Mouse (Mus musculus) neural tube, embryonic 11.5 days (tissue): ENCODE measurements around the gene Gnaq. TPM values are rescaled to one million over a fixed set of nuclear protein-coding genes. Genes with fewer than 3 reads are reported as not detected.

Experiments used
- ATAC-seq: fragments of 200-750 bp; cut with Nextera tagmentation; 2 replicates; pipeline ENCODE4 v1.8.0; 2017; ENCODE audit warnings: moderate number of reproducible peaks, mild to moderate bottlenecking, moderate TSS enrichment, moderate library complexity; ENCODE audit not compliant: insufficient read depth, low FRiP score, low TSS enrichment
- DNase-seq: peaks from one replicate; pipeline ENCODE4 v3.0.0-alpha.2; 2015; ENCODE audit warnings: low spot score
- H3K27ac ChIP-seq: fragments of 300-500 bp; sonication (generic); 2 replicates; pipeline ENCODE4 v1.5.1; 2014; ENCODE audit warnings: low read depth, mild to moderate bottlenecking, low read length
- H3K27me3 ChIP-seq: fragments of 300-500 bp; sonication (generic); 2 replicates; pipeline ENCODE4 v1.6.1; 2014; ENCODE audit warnings: mild to moderate bottlenecking, low read length, mixed read lengths; ENCODE audit not compliant: control insufficient read depth, insufficient read depth
- H3K36me3 ChIP-seq: fragments of 300-500 bp; sonication (generic); 2 replicates; pipeline ENCODE4 v1.6.1; 2014; ENCODE audit warnings: mild to moderate bottlenecking, low read length, moderate library complexity, mixed read lengths; ENCODE audit not compliant: control insufficient read depth, insufficient read depth
- H3K4me1 ChIP-seq: fragments of 300-500 bp; sonication (generic); 2 replicates; pipeline ENCODE4 v1.6.1; 2014; ENCODE audit warnings: low read length, mixed read lengths; ENCODE audit not compliant: control insufficient read depth, insufficient read depth
- H3K4me2 ChIP-seq: fragments of 300-500 bp; sonication (generic); 2 replicates; pipeline ENCODE4 v1.6.1; 2014; ENCODE audit warnings: low read depth, mild to moderate bottlenecking, moderate library complexity
- H3K4me3 ChIP-seq: fragments of 300-500 bp; sonication (generic); 2 replicates; pipeline ENCODE4 v1.5.1; 2014; ENCODE audit warnings: low read depth, low read length
- H3K9ac ChIP-seq: fragments of 300-500 bp; sonication (generic); 2 replicates; pipeline ENCODE4 v1.6.1; 2014; ENCODE audit warnings: mild to moderate bottlenecking, low read length
- H3K9me3 ChIP-seq: fragments of 300-500 bp; sonication (generic); 2 replicates; pipeline ENCODE4 v1.6.1; 2016; ENCODE audit warnings: low read length; ENCODE audit not compliant: control insufficient read depth
- WGBS: fragments of 180-500 bp; shearing (Covaris S2); extraction: QIAGEN DNeasy Blood & Tissue Kit; methylation state at CpG from one replicate; pipeline ENCODE4 v1.1.7; 2014; 5-methylcytosine and 5-hydroxymethylcytosine counted together
- polyA plus RNA-seq: library from polyadenylated mRNA; unstranded; fragments of >200 nt; fragmentation: Nextera tagmentation; extraction: Ambion mirVana; gene quantifications from 2 replicates; pipeline ENCODE4 v1.2.1, GENCODE M21; 2014

Gene Gnaq
- polyA plus RNA-seq, 1 experiment from 2014 or later, result 26.5 TPM

DNA sequence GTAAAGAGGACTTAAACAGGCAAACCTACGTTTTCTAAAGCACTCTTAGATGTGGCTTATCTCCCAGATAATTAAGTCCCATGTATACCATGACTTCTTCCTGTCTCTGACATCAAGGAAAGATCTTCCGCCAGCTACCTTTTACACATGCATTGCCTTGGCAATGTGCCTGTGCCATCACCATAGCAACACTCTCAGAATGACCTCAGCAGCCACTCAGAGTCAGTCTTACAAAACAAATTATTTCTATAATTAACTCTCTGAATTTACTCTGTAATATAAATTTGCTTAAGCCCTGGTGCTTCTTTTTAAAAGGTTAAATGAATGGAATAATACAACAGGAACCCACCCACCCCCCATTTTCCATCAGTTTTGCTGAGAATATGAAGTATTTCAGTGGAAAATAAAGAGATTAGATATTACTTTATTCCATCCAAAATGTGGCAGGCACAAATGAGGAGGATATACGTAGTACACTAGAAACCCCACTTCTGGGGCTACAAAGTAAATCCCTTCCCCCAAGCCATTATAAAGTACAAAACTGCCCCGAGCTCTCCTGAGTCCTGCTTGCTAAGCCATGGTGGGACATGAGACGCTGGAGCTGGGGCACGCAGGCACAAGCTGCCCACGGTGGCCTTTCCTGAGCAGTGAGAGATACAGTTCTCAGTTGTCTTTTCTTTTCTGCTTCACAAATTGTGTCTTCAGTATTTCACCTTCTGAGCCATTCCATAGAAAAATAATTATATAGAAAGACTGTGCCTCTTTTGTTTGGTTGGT, 195.6 kb downstream of the Gnaq start:
- Histone ChIP-seq H3K27me3 (no peaks in the 10 kb centered on the region), H3K4me1 (peaks cover 2% of the 10 kb centered on the region; the same call in 1 of the 2 replicates), H3K9me3 (no peaks in the 10 kb centered on the region), H3K9ac (no peak overlapping the region), H3K4me3 (no peak overlapping the region), H3K36me3 (no peaks in the 10 kb centered on the region), H3K27ac (no peak overlapping the region), H3K4me2 (no peak overlapping the region)
- 68% methylated on average over 7 of the region's 7 CpGs for WGBS
- DNase-seq, result no peak
- ATAC-seq, result no peak

DNA sequence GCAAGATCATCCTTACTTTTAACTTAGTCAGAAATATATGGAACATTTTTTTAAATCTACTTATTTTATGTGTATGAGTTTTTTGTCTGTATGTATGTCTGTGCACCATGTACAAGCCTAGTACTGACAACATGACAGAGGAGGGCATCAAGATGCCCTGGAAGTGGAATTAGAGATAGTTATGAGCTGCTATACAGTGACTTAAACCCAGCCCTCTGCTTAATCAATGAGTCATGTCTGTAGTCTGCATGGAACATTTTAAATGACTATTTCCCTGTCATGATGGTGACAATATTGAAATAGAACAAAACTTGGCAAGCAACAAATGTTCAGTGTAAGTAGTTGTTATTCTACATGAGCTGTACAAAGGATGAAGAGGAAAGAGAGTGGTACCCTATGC, 196.4 kb downstream of the Gnaq start:
- Histone ChIP-seq H3K9me3 (no peaks in the 10 kb centered on the region), H3K27ac (no peak overlapping the region), H3K4me2 (no peak overlapping the region), H3K4me3 (no peak overlapping the region), H3K4me1 (peaks cover 2% of the 10 kb centered on the region; the same call in 1 of the 2 replicates), H3K36me3 (no peaks in the 10 kb centered on the region), H3K9ac (no peak overlapping the region), H3K27me3 (no peaks in the 10 kb centered on the region)
- DNase-seq (no peak), ATAC-seq (no peak)

DNA sequence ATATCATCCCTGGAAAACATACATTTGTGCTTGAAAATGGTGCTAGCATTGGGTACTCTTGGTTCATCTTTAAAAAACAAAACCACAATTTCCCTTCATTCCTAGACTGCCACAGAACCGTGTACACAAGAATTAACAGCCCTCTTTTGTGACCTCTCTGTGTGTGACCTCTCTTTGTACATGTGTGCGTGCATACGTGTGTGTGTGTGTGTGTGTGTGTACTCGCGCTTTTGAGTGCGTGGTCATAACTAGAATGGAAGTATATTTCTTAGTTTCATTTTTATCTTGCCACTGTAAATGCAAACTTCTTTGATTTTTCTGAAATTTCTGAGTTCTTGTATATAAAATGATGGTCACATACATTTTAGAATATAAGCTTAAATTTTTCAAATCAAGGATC, 197.0 kb downstream of the Gnaq start:
- no peak overlapping the region for H3K9ac ChIP-seq
- ATAC-seq (no peak), DNase-seq (no peak)
- 94% methylated on average over 6 of the region's 6 CpGs for WGBS
- no peak overlapping the region for H3K4me2 ChIP-seq
- H3K9me3 ChIP-seq, result no peaks in the 10 kb centered on the region
- H3K4me3 ChIP-seq, result no peak overlapping the region
- no peaks in the 10 kb centered on the region for H3K27me3 ChIP-seq
- no peak overlapping the region for H3K27ac ChIP-seq
- peaks cover 2% of the 10 kb centered on the region; the same call in 1 of the 2 replicates for H3K4me1 ChIP-seq
- H3K36me3 ChIP-seq, result no peaks in the 10 kb centered on the region

DNA sequence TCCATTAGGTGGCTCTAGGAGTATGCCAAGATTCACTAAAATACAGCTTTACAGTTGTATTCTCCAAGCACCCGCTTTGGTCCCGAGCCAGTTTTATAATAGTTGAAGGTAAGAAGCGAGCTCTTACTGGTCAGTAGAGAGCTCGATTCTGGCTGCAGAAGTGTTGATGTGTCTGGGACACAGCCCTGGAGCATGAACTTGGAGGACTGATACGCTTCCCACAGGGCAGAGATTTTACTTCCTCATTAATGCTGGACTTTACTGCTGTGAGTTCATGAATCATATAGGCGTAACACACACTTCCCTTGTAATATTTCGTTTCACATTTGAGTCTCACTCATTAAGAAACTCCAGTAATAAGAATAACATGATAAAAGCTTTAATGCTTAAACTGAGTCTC, 197.5 kb downstream of the Gnaq start:
- ATAC-seq, result no peak
- H3K9ac ChIP-seq, result no peak overlapping the region
- H3K27ac ChIP-seq, result no peak overlapping the region
- DNase-seq, result no peak
- no peaks in the 10 kb centered on the region for H3K9me3 ChIP-seq
- H3K4me2 ChIP-seq, result no peak overlapping the region
- no peaks in the 10 kb centered on the region for H3K36me3 ChIP-seq
- 91% methylated on average over 7 of the region's 7 CpGs for WGBS
- H3K4me3 ChIP-seq, result no peak overlapping the region
- H3K27me3 ChIP-seq, result no peaks in the 10 kb centered on the region
- H3K4me1 ChIP-seq, result peaks cover 2% of the 10 kb centered on the region; the same call in 1 of the 2 replicates

DNA sequence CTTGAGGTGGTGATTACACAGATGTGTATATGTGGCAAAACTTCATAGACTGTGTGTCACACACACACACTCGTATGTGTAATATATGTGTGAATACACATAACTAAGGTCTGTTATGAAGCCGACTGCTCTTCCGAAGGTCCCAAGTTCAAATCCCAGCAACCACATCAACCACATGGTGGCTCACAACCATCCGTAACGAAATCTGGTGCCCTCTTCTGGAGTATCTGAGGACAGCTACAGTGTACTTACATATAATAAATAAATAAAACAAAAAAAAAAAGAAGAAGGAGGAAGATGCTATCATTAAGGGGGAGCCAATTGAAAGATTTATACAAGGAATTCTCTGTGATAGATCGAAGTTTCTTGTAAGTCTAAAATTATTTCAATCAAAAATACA, 198.4 kb downstream of the Gnaq start:
- WGBS, result 95% methylated on average over 6 of the region's 6 CpGs
- H3K36me3 ChIP-seq, result no peaks in the 10 kb centered on the region
- no peaks in the 10 kb centered on the region for H3K9me3 ChIP-seq
- H3K27ac ChIP-seq, result no peak overlapping the region
- H3K4me1 ChIP-seq, result no peaks in the 10 kb centered on the region; the same call in 1 of the 2 replicates
- no peak overlapping the region for H3K4me3 ChIP-seq
- no peak overlapping the region for H3K9ac ChIP-seq
- no peak for ATAC-seq
- DNase-seq, result no peak
- no peaks in the 10 kb centered on the region for H3K27me3 ChIP-seq
- H3K4me2 ChIP-seq, result no peak overlapping the region

DNA sequence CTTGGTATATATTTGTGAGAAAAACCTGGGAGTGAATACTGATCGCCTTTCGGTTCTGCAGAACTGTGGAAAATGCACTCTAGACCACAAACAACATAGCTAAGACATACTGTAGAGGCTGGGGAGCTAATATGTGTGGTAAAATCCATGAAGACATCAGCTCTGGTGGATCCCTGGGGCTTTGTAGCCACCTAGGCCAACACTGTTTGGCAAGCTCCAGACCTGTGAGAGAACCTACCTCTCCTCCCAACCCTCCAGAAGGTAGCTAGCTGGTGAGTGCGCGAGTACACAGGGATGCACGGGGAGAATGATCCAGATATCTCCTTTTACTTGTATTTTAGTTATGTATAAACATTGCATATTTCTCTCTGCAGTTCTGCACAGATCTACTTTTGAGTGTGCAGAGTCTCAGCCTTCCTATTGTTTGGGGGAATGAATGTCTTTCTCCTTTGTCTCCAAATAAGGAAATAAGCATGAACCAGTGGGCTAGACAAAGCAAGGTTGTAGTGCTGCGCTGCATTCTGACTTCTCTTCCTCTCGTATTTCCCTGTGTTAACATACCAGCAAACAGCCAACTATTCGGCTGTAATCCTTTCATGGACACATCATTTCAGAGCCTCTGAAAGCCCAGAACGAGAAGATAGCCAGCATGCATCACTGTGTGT, 205.4 kb downstream of the Gnaq start:
- Histone ChIP-seq H3K9ac (no peak overlapping the region), H3K4me2 (no peak overlapping the region), H3K4me3 (no peak overlapping the region), H3K27ac (no peak overlapping the region), H3K27me3 (no peaks in the 10 kb centered on the region), H3K4me1 (no peaks in the 10 kb centered on the region), H3K9me3 (no peaks in the 10 kb centered on the region), H3K36me3 (no peaks in the 10 kb centered on the region)
- ATAC-seq (no peak), DNase-seq (no peak)
- 89% methylated on average over 9 of the region's 9 CpGs for WGBS

DNA sequence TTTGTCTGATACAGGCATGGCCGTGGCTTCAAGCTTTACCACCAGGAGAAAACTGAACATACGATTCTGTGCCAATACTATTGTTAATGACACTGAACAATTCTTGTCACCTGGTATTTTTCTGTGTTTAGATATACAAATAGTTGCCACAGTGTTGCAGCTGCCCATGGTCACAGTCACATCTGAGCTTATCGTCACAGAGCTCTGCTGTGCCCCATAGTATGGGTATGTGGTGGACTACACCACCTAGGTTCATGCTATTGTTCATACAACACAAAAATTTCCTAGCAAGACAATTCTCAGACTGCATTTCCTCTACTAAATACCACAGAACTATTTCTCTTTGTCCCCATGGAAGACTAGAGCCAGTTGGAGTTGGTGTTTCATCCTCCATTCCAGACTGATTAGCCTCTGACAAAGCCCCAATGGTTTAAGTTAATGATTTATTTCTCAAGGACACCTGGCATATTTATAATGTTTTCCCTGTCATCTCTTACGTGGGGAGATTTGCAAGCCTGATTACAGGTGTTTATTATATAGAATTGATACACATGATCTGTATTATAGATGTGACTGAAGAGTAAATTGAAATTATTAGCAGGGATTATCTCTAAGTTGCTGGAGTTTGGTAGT, 207.4 kb downstream of the Gnaq start:
- Histone ChIP-seq H3K4me3 (no peak overlapping the region), H3K4me1 (no peaks in the 10 kb centered on the region), H3K27me3 (no peaks in the 10 kb centered on the region), H3K36me3 (no peaks in the 10 kb centered on the region), H3K9me3 (no peaks in the 10 kb centered on the region), H3K4me2 (no peak overlapping the region), H3K27ac (no peak overlapping the region), H3K9ac (no peak overlapping the region)
- DNase-seq (no peak), ATAC-seq (no peak)
- WGBS, result 90% methylated on average over 4 of the region's 4 CpGs

DNA sequence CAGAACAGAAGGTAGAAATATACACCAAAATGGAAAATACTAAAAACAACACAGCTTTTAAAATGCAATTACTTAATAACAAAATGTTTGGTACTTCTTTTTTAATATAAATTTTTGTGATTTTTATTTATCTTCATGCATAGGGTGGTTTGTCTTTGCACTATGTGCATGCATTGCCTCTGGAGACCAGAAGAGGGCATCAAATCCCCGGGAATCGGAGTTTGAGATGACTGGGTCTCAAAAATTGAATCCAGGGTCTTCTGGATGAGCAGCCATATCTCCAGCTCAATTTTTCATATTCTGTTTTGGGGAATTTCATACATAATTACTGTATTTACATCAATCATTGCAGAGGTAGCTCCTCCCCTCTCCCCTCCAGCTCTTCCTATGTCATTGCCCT, 210.1 kb downstream of the Gnaq start:
- Histone ChIP-seq H3K36me3 (no peaks in the 10 kb centered on the region), H3K9me3 (no peaks in the 10 kb centered on the region), H3K4me1 (no peaks in the 10 kb centered on the region), H3K4me3 (no peak overlapping the region), H3K4me2 (no peak overlapping the region), H3K9ac (no peak overlapping the region), H3K27ac (no peak overlapping the region), H3K27me3 (no peaks in the 10 kb centered on the region)
- ATAC-seq, result no peak
- DNase-seq, result no peak
- 59% methylated on average over 2 of the region's 2 CpGs for WGBS
